Mouse (Mus musculus): ENCODE data around the gene Nr1d2. TPM values are rescaled to one million over a fixed set of nuclear protein-coding genes. Genes with fewer than 3 reads are reported as not detected.
A peak's percentile ranks its signal among the peaks of the same experiment; 100 is the strongest.
"Not testable (repeated sequence)": the region's sequence is repeated elsewhere in the genome, so short reads cannot be mapped to it uniquely, and the experiment has no call there.

Gene Nr1d2
- polyA plus RNA-seq, 1 experiment: 9.2 TPM

GRCm38 (mm10) chr14:18217158-18217557 is 21.8 kb downstream of the Nr1d2 start:
- no peaks in the 10 kb centered on the region for H3K36me3 ChIP-seq (ENCODE audit: control insufficient read depth, insufficient read depth, low read length)
- H3K27me3 ChIP-seq (ENCODE audit: control insufficient read depth, insufficient read depth, low read length): no peaks in the 10 kb centered on the region
- H3K4me1 ChIP-seq (replicated peaks; ENCODE audit: control insufficient read depth, insufficient read depth, low read length): no peaks in the 10 kb centered on the region
- 96% methylated on average over 1 of the region's 1 CpGs for WGBS
- H3K27ac ChIP-seq (ENCODE audit: control insufficient read depth, insufficient read depth, low read length): no peak overlapping the region
- DNase-seq: no peak
- no peak overlapping the region for H3K4me3 ChIP-seq (ENCODE audit: control insufficient read depth, insufficient read depth, low read length)
- TF ChIP-seq CTCF (IDR thresholded peaks at IDR 0.05; ENCODE audit: borderline replicate concordance, control insufficient read depth, extremely low read depth, insufficient read depth, low read length, poor library complexity) (no peak), POLR2A (IDR thresholded peaks at IDR 0.05; ENCODE audit: control insufficient read depth, extremely low read depth, insufficient read depth, low read length, poor library complexity) (no peak)

- no peak for DNase-seq
- TF ChIP-seq POLR2A (IDR thresholded peaks at IDR 0.05; ENCODE audit: control insufficient read depth, extremely low read depth, insufficient read depth, low read length, poor library complexity) (no peak), CTCF (IDR thresholded peaks at IDR 0.05; ENCODE audit: borderline replicate concordance, control insufficient read depth, extremely low read depth, insufficient read depth, low read length, poor library complexity) (no peak)
- no peak overlapping the region for H3K27ac ChIP-seq (ENCODE audit: control insufficient read depth, insufficient read depth, low read length)
- no peaks in the 10 kb centered on the region for H3K4me1 ChIP-seq (replicated peaks; ENCODE audit: control insufficient read depth, insufficient read depth, low read length)
- no peaks in the 10 kb centered on the region for H3K36me3 ChIP-seq (ENCODE audit: control insufficient read depth, insufficient read depth, low read length)
- H3K4me3 ChIP-seq (ENCODE audit: control insufficient read depth, insufficient read depth, low read length): no peak overlapping the region
- WGBS: 96% methylated on average over 6 of the region's 6 CpGs
- H3K27me3 ChIP-seq (ENCODE audit: control insufficient read depth, insufficient read depth, low read length): no peaks in the 10 kb centered on the region
These were observed 22.5 kb downstream of the Nr1d2 start for GRCm38 (mm10) chr14:18216428-18216827.

GRCm38 (mm10) chr14:18210795-18211194 is 28.1 kb downstream of the Nr1d2 start:
- Histone ChIP-seq H3K4me3 (ENCODE audit: control insufficient read depth, insufficient read depth, low read length) (no peak overlapping the region), H3K4me1 (replicated peaks; ENCODE audit: control insufficient read depth, insufficient read depth, low read length) (no peaks in the 10 kb centered on the region), H3K36me3 (ENCODE audit: control insufficient read depth, insufficient read depth, low read length) (peaks cover 7% of the 10 kb centered on the region; the same call in 1 of the 2 replicates), H3K27ac (ENCODE audit: control insufficient read depth, insufficient read depth, low read length) (no peak overlapping the region), H3K27me3 (ENCODE audit: control insufficient read depth, insufficient read depth, low read length) (no peaks in the 10 kb centered on the region)
- TF ChIP-seq POLR2A (IDR thresholded peaks at IDR 0.05; ENCODE audit: control insufficient read depth, extremely low read depth, insufficient read depth, low read length, poor library complexity) (no peak), CTCF (IDR thresholded peaks at IDR 0.05; ENCODE audit: borderline replicate concordance, control insufficient read depth, extremely low read depth, insufficient read depth, low read length, poor library complexity) (no peak)
- DNase-seq: no peak
- 92% methylated on average over 3 of the region's 3 CpGs for WGBS

- not testable (repeated sequence) for H3K36me3 ChIP-seq (ENCODE audit: control insufficient read depth, insufficient read depth, low read length); DNase-seq; H3K27ac ChIP-seq (ENCODE audit: control insufficient read depth, insufficient read depth, low read length); H3K27me3 ChIP-seq (ENCODE audit: control insufficient read depth, insufficient read depth, low read length); H3K4me1 ChIP-seq (replicated peaks; ENCODE audit: control insufficient read depth, insufficient read depth, low read length); H3K4me3 ChIP-seq (ENCODE audit: control insufficient read depth, insufficient read depth, low read length)
- WGBS: 97% methylated on average over 1 of the region's 1 CpGs
These were observed 34.6 kb downstream of the Nr1d2 start for GRCm38 (mm10) chr14:18204315-18204714.

- no peak overlapping the region for H3K27ac ChIP-seq (ENCODE audit: control insufficient read depth, insufficient read depth, low read length)
- no peaks in the 10 kb centered on the region for H3K4me1 ChIP-seq (replicated peaks; ENCODE audit: control insufficient read depth, insufficient read depth, low read length)
- H3K27me3 ChIP-seq (ENCODE audit: control insufficient read depth, insufficient read depth, low read length): no peaks in the 10 kb centered on the region
- TF ChIP-seq CTCF (IDR thresholded peaks at IDR 0.05; ENCODE audit: borderline replicate concordance, control insufficient read depth, extremely low read depth, insufficient read depth, low read length, poor library complexity) (no peak), POLR2A (IDR thresholded peaks at IDR 0.05; ENCODE audit: control insufficient read depth, extremely low read depth, insufficient read depth, low read length, poor library complexity) (no peak)
- H3K4me3 ChIP-seq (ENCODE audit: control insufficient read depth, insufficient read depth, low read length): no peak overlapping the region
- no peaks in the 10 kb centered on the region for H3K36me3 ChIP-seq (ENCODE audit: control insufficient read depth, insufficient read depth, low read length)
- DNase-seq: no peak
- WGBS: 95% methylated on average over 5 of the region's 5 CpGs
These were observed 37.5 kb downstream of the Nr1d2 start for GRCm38 (mm10) chr14:18201413-18201812.

- DNase-seq: peak; percentile 56
- Histone ChIP-seq H3K36me3 (ENCODE audit: control insufficient read depth, insufficient read depth, low read length) (no peaks in the 10 kb centered on the region), H3K27me3 (ENCODE audit: control insufficient read depth, insufficient read depth, low read length) (no peaks in the 10 kb centered on the region), H3K27ac (ENCODE audit: control insufficient read depth, insufficient read depth, low read length) (no peak overlapping the region), H3K4me1 (replicated peaks; ENCODE audit: control insufficient read depth, insufficient read depth, low read length) (no peaks in the 10 kb centered on the region), H3K4me3 (ENCODE audit: control insufficient read depth, insufficient read depth, low read length) (no peak overlapping the region)
- TF ChIP-seq CTCF (IDR thresholded peaks at IDR 0.05; ENCODE audit: borderline replicate concordance, control insufficient read depth, extremely low read depth, insufficient read depth, low read length, poor library complexity): no peak
- TF ChIP-seq POLR2A (IDR thresholded peaks at IDR 0.05; ENCODE audit: control insufficient read depth, extremely low read depth, insufficient read depth, low read length, poor library complexity): no peak
- WGBS: 31% methylated on average over 9 of the region's 9 CpGs
These were observed 52.0 kb downstream of the Nr1d2 start for GRCm38 (mm10) chr14:18186883-18187417.

GRCm38 (mm10) chr14:18177531-18177930 is 61.4 kb downstream of the Nr1d2 start:
- H3K4me1 ChIP-seq (replicated peaks; ENCODE audit: control insufficient read depth, insufficient read depth, low read length); H3K36me3 ChIP-seq (ENCODE audit: control insufficient read depth, insufficient read depth, low read length); DNase-seq; H3K27me3 ChIP-seq (ENCODE audit: control insufficient read depth, insufficient read depth, low read length); H3K27ac ChIP-seq (ENCODE audit: control insufficient read depth, insufficient read depth, low read length); H3K4me3 ChIP-seq (ENCODE audit: control insufficient read depth, insufficient read depth, low read length): not testable (repeated sequence)
- WGBS: 89% methylated on average over 2 of the region's 2 CpGs

All from thymus, adult 2 months (tissue).